Mouse (Mus musculus) neural tube, embryonic 11.5 days (tissue): ENCODE data around the gene Mars. TPM values are rescaled to one million over a fixed set of nuclear protein-coding genes. Genes with fewer than 3 reads are reported as not detected.

Experiments
- ATAC-seq: fragments of 200-750 bp; cut with Nextera tagmentation; 2 replicates; pipeline ENCODE4 v1.8.0; 2017; ENCODE audit warnings: moderate number of reproducible peaks, mild to moderate bottlenecking, moderate TSS enrichment, moderate library complexity; ENCODE audit not compliant: insufficient read depth, low FRiP score, low TSS enrichment
- DNase-seq: peaks from one replicate; pipeline ENCODE4 v3.0.0-alpha.2; 2015; ENCODE audit warnings: low spot score
- H3K27ac ChIP-seq: fragments of 300-500 bp; sonication (generic); 2 replicates; pipeline ENCODE4 v1.5.1; 2014; ENCODE audit warnings: low read depth, mild to moderate bottlenecking, low read length
- H3K27me3 ChIP-seq: fragments of 300-500 bp; sonication (generic); 2 replicates; pipeline ENCODE4 v1.6.1; 2014; ENCODE audit warnings: mild to moderate bottlenecking, low read length, mixed read lengths; ENCODE audit not compliant: control insufficient read depth, insufficient read depth
- H3K36me3 ChIP-seq: fragments of 300-500 bp; sonication (generic); 2 replicates; pipeline ENCODE4 v1.6.1; 2014; ENCODE audit warnings: mild to moderate bottlenecking, low read length, moderate library complexity, mixed read lengths; ENCODE audit not compliant: control insufficient read depth, insufficient read depth
- H3K4me1 ChIP-seq: fragments of 300-500 bp; sonication (generic); 2 replicates; pipeline ENCODE4 v1.6.1; 2014; ENCODE audit warnings: low read length, mixed read lengths; ENCODE audit not compliant: control insufficient read depth, insufficient read depth
- H3K4me2 ChIP-seq: fragments of 300-500 bp; sonication (generic); 2 replicates; pipeline ENCODE4 v1.6.1; 2014; ENCODE audit warnings: low read depth, mild to moderate bottlenecking, moderate library complexity
- H3K4me3 ChIP-seq: fragments of 300-500 bp; sonication (generic); 2 replicates; pipeline ENCODE4 v1.5.1; 2014; ENCODE audit warnings: low read depth, low read length
- H3K9ac ChIP-seq: fragments of 300-500 bp; sonication (generic); 2 replicates; pipeline ENCODE4 v1.6.1; 2014; ENCODE audit warnings: mild to moderate bottlenecking, low read length
- H3K9me3 ChIP-seq: fragments of 300-500 bp; sonication (generic); 2 replicates; pipeline ENCODE4 v1.6.1; 2016; ENCODE audit warnings: low read length; ENCODE audit not compliant: control insufficient read depth
- WGBS: fragments of 180-500 bp; shearing (Covaris S2); extraction: QIAGEN DNeasy Blood & Tissue Kit; methylation state at CpG from one replicate; pipeline ENCODE4 v1.1.7; 2014; 5-methylcytosine and 5-hydroxymethylcytosine counted together
- polyA plus RNA-seq: library from polyadenylated mRNA; unstranded; fragments of >200 nt; fragmentation: Nextera tagmentation; extraction: Ambion mirVana; gene quantifications from 2 replicates; pipeline ENCODE4 v1.2.1, GENCODE M21; 2014

Mars gene
- polyA plus RNA-seq, 1 experiment from 2014 or later, result 164 TPM

DNA sequence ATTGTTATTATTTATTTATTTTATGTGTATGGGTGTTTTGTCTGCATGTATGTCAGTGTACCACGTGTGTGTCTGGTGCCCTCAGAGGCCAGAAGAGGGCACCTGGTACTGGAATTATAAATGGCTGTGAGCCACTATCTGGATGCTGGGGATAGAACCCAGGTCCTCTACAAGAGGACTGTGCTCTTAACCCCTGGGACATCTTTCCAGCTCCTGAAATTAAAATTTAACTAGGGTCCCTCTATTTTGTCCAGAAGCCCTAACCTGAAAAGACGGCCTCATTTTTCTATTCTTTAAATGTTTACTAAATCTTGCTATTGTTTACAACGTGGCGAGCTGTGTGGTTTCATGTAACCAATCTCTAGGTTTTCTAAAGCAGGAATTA, 45.9 kb downstream of the Mars start:
- H3K4me1 ChIP-seq, result peaks cover 16% of the 10 kb centered on the region
- ATAC-seq, result 0 out of 2 replicates have a peak, but pooled peaks have one; percentile 36
- WGBS, result 30% methylated on average over 4 of the region's 4 CpGs

DNA sequence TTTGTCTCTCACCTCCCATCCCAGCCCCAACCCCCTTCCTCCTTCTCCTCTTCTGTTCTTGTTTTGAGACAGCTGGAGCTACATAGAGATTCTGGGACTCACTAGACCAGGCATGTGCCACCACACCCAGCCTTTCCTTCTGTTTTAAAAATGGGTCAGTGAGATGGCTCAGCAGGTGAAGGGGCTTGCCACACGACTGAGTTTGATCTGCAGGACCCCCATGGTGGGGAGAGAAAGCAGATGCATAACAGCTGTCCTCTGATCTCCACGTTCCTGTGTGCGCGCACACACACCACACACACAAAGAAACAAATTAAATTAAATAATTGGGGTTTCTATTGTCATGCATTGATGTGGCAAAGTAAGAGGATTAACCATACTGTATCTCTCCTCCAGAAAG, 46.6 kb downstream of the Mars start:
- ATAC-seq, result no peak
- WGBS, result 69% methylated on average over 4 of the region's 4 CpGs
- Histone ChIP-seq H3K4me2 (no peak overlapping the region), H3K27me3 (peaks cover 9% of the 10 kb centered on the region), H3K9me3 (no peaks in the 10 kb centered on the region), H3K36me3 (0 out of 2 replicates have a peak, but pooled peaks cover 2% of the 10 kb centered on the region), H3K4me3 (no peak overlapping the region), H3K27ac (no peak overlapping the region), H3K4me1 (peaks cover 16% of the 10 kb centered on the region), H3K9ac (no peak overlapping the region)
- DNase-seq, result no peak

More for the DNA sequence above, 45.9 kb downstream of the Mars start:
- DNase-seq, result no peak
- Histone ChIP-seq H3K9ac (no peak overlapping the region), H3K9me3 (no peaks in the 10 kb centered on the region), H3K27ac (no peak overlapping the region), H3K4me3 (no peak overlapping the region), H3K4me2 (peak overlapping the region; percentile 1; the same call in 1 of the 2 replicates), H3K36me3 (peaks cover 4% of the 10 kb centered on the region; the same call in 1 of the 2 replicates), H3K27me3 (peaks cover 9% of the 10 kb centered on the region)

GRCm38 (mm10) chr10:127264336-127264735, 47.2 kb downstream of the Mars start:
- Histone ChIP-seq H3K4me1 (peaks cover 19% of the 10 kb centered on the region), H3K27ac (no peak overlapping the region), H3K36me3 (0 out of 2 replicates have a peak, but pooled peaks cover 2% of the 10 kb centered on the region), H3K9ac (no peak overlapping the region), H3K27me3 (peaks cover 9% of the 10 kb centered on the region), H3K4me3 (no peak overlapping the region), H3K9me3 (no peaks in the 10 kb centered on the region), H3K4me2 (no peak overlapping the region)
- no peak for ATAC-seq
- no peak for DNase-seq
- WGBS, result 83% methylated on average over 8 of the region's 8 CpGs

DNA sequence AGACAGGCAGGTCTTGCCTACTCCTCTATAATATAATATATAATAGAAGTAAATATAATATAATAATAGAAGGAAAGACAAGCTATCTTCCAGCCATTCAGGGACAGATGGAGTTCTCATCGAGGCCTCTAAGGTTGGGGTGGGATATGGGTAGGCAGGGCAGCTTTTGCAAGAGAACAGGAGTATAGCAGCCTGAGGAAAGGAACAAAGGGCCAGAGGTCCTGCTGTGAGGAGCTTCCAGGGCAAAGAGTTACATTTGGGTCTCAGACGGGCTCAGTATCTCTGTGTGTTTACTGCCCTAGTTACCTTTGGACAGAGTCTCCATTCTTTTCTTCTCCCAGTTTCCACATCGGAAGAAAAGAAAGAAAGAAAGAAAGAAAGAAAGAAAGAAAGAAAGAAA, 48.0 kb downstream of the Mars start:
- H3K4me2 ChIP-seq, result no peak overlapping the region
- 49% methylated on average over 3 of the region's 3 CpGs for WGBS
- no peak overlapping the region for H3K9ac ChIP-seq
- no peak overlapping the region; the same call in 1 of the 2 replicates for H3K4me3 ChIP-seq
- H3K27ac ChIP-seq, result no peak overlapping the region
- DNase-seq, result no peak
- H3K36me3 ChIP-seq, result no peaks in the 10 kb centered on the region
- no peak for ATAC-seq
- peaks cover 9% of the 10 kb centered on the region for H3K27me3 ChIP-seq
- H3K4me1 ChIP-seq, result peaks cover 20% of the 10 kb centered on the region
- H3K9me3 ChIP-seq, result no peaks in the 10 kb centered on the region

DNA sequence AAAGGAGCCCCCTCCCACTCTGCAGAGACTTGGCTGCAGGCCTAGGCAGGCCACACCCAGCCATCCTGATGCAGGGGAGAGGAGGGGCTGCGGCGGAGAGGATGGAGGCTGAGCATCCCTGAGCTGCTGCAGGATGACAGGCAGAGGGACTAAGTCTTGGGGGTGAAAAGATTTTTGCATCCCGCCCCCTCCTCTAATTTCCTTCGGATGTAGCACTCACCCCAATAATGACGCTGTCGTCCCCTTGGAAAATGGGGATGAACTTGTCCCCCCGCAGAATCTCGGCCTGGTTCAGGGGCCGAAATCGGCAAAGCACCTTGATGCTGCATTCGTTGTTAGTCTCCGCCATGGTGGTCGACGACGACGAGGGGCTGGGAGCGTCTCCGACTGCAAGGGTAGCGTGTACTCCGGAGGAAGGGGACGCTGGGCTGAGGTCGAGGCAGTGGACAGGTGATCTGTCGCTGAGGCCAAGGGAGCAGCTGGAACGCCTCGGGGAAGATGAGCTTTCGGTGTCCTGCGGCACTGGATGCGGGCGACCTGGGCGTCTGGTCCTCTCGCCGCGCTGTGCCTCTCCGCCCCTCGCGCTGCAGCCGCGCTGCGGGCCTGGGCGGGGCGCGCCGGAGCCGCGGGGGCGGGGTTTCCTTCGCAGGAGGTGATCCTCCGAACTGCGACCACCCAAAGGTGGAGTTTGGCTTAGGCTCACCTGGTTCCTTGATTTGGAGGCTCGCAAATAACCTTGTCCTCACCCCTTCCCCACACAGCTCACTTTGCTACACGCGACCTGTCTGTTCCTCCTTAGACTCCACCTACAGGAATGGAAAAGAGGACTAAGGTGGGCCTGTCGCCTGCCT, 48.8 kb downstream of the Mars start, which contains the start of gene Kif5a:
Gene Kif5a, minus strand, starts transcription at position 801 of the 851 bp plus-strand sequence.
- Histone ChIP-seq H3K27ac (peak within 1 kb of the TSS; percentile 42), H3K4me1 (peaks cover 14% of the 10 kb centered on the region), H3K4me2 (peak within 1 kb of the TSS; percentile 72), H3K9me3 (no peaks in the 10 kb centered on the region), H3K9ac (peak within 1 kb of the TSS; percentile 63), H3K4me3 (peak within 1 kb of the TSS; percentile 51), H3K36me3 (no peaks in the 10 kb centered on the region), H3K27me3 (peaks cover 9% of the 10 kb centered on the region)
- ATAC-seq (no peak), DNase-seq (peak; percentile 64)
- WGBS, result 1% methylated on average over 52 of the region's 53 CpGs

DNA sequence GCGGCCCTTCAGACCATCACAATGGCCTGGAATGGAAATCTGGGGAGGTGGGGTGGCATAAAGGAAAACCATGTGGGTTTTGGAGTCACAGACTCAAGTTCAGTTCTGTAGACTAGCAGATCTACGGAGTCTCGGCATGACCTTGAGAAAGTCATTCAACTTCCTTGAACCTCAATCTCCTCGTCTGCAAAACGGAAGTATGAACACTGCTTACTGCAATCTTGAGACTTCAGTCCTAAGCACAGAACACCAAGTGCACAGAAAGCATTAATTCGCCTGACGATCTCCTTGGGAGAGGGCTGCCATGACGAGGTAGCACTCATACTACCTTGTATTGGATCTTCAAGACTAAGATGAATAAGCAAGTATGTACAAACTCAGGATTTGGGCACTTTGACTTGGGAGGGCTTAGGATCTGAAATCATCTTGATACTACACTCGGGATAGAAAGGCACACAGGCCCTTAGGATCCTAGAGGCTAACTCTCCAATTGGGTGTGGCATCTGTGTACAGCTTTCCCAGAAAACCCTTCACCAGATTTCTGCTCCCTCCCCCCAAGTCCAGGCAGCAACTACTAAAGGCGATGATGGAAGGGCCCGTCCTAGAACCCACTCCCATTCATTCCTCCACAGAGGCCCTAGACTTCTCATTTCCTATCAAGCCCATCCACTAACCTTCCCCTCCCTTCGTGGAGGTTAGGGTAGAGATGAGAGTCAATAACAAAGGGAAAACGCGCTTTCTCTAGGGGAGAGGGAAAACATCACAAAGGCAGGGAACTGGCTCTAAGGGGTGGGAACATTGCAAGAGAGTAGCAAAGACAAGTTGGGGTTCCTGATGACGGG, 49.7 kb downstream of the Mars start:
- ATAC-seq (no peak), DNase-seq (no peak)
- 74% methylated on average over 15 of the region's 15 CpGs for WGBS
- Histone ChIP-seq H3K4me1 (peaks cover 8% of the 10 kb centered on the region), H3K27me3 (peaks cover 9% of the 10 kb centered on the region), H3K4me2 (peak overlapping the region; percentile 72), H3K36me3 (no peaks in the 10 kb centered on the region), H3K27ac (no peak overlapping the region), H3K9me3 (no peaks in the 10 kb centered on the region), H3K9ac (peak overlapping the region; percentile 63), H3K4me3 (peak overlapping the region; percentile 51)

DNA sequence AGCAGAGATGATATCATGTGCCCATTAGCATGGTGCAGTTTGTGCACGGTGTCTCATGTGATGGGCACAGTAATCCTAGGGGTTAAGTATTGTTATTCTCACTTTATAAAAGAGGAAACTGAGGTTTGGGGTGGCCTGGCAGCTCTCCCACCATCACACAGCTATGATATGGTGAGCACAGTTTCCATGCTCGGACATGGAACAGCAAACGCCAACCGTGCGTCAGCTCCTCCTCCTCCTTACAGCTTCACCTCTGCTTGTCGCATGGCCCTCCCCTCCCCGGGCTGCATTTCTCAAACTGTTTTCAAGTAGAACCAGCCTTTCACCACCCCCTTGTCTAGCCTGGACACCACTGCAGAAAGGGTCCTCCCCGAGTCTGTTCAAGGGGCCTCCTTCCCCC, 53.1 kb downstream of the Mars start:
- DNase-seq (no peak), ATAC-seq (no peak)
- H3K9ac ChIP-seq, result no peak overlapping the region
- H3K4me1 ChIP-seq, result 0 out of 2 replicates have a peak, but pooled peaks cover 7% of the 10 kb centered on the region
- peaks cover 5% of the 10 kb centered on the region for H3K27me3 ChIP-seq
- H3K36me3 ChIP-seq, result no peaks in the 10 kb centered on the region
- no peak overlapping the region for H3K27ac ChIP-seq
- H3K9me3 ChIP-seq, result no peaks in the 10 kb centered on the region
- no peak overlapping the region for H3K4me3 ChIP-seq
- 87% methylated on average over 8 of the region's 8 CpGs for WGBS
- no peak overlapping the region for H3K4me2 ChIP-seq

GRCm38 (mm10) chr10:127257790-127258189, 53.8 kb downstream of the Mars start:
- Histone ChIP-seq H3K27ac (no peak overlapping the region), H3K4me3 (no peak overlapping the region), H3K4me2 (no peak overlapping the region), H3K9me3 (no peaks in the 10 kb centered on the region), H3K9ac (no peak overlapping the region), H3K36me3 (no peaks in the 10 kb centered on the region), H3K27me3 (no peaks in the 10 kb centered on the region), H3K4me1 (0 out of 2 replicates have a peak, but pooled peaks cover 5% of the 10 kb centered on the region)
- ATAC-seq (no peak), DNase-seq (no peak)
- WGBS, result 85% methylated on average over 6 of the region's 6 CpGs
